Mouse (Mus musculus) right cerebral cortex, postnatal 14 days (tissue): ENCODE data around the gene Smarca2.

Experiments
- DNase-seq: peaks from one replicate; pipeline ENCODE4 v3.0.0; 2022

Gene Smarca2

DNA sequence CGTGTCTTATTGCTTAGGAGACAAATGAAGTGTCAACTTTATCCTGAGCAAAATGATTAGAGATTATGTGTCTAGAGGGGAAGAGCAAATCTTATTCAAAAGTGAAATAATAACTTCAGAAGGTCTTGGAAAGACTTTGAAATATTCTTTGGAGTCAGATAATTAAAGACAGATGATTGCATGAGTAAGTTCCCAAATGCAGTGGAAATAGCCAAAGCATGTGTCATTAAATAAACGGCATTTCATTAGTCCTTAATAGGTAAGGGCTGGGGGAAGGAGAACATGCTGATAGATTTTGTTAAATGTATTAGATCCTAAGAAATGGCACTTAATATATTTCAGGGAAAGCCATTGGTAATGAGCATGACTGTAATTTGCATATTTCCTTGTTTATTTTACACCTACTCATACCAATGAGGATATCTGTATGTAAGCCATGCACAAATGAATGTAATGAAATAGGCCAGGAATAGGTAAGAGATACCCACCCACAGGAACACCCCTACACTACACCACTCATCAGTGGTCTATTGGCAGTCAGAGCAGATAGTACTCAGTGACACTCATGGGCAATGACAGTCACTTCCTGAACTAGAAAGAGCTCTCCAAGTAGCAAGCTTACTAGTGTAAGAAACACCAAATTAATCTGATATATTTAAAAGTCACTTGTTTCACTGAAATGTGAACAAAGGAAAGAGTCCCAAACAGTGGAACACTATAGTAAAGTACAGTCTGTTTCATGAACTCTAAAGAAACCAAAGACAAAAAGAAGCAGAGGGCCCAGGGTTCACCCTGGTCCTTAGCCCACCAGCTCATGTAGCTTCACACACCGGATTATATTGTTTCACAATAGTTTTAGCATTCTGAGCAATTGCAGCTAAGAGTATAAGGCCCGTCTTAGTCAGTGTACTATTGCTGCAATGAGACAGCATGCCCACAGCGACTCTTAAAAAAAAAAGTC, 185.8 kb downstream of the Smarca2 start:
- no peak for DNase-seq

DNA sequence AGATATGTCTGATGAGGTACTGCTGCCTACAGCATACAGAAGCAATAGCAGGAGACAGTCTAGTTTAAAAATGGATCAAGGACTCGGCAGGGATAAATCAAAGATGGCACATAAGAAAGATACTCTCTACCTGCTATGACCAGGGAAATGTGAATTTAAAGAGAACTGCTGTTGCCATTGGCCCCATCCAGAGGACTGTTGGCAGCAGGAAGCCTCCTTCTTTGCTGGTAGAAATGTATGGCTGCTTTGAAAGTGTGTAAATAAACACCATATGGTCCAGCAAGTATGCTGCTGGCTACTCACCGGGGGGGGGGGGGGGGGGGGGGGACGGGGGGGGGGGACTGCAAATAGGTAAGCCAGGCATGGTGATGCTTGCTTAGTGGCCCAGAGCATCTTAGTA, 189.5 kb downstream of the Smarca2 start:
- DNase-seq, result no peak

DNA sequence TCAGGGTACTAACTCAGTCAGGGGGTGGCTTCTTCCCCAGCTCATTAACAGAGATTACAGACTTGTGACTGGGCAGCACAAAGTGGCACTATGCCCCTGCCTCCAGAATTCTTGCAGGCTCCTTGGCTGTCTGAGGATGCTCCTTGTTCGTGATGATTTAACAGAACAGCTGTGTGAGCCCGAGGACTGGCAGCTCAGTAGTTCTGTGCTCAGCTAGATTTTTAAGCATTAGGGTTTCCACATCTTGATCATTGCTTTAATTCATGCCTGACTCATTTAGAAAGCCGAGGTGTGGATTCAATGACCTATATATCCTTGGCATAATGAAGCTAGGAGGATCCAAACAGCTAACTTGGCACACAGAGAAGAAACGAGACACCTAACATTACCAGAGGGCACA, 191.2 kb downstream of the Smarca2 start:
- no peak for DNase-seq

DNA sequence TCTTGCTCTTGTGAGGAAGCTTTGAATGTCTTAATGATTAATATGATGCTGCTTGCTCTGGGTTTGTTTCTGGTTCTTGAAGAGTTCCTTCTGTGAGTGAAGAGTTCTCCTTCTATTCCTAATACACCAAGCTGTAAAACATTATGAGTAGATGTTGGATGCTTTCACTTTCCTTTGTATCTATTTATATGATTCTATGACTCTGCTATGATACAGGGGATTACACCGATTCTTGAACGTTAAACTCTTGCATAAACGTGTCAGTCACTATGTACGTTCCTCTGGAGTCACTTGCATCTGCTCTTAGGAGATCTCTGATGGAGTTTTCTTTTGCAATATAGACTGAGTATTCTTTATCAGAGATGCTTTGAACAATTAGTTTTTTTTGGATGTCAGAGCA, 199.6 kb downstream of the Smarca2 start:
- DNase-seq, result no peak

DNA sequence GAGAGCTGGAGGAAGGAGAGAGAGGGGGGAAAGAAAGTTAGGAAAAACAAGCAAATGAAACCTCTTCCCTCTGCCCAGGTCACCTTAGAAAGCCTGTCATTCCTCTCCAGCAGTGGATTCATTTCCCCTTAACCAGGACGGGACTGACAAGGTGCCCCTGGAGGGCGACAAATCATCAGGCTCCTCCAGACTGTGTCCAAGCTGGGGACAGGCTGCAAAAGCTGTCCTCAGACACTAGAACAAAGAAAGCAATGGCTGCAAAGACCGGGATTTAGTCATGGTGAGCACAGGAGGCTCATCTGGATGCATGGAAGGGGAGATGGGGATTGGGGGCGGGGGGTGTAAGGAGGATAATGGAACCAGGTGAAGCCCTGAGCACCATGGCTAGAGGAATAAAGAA, 209.8 kb downstream of the Smarca2 start:
- DNase-seq, result no peak

DNA sequence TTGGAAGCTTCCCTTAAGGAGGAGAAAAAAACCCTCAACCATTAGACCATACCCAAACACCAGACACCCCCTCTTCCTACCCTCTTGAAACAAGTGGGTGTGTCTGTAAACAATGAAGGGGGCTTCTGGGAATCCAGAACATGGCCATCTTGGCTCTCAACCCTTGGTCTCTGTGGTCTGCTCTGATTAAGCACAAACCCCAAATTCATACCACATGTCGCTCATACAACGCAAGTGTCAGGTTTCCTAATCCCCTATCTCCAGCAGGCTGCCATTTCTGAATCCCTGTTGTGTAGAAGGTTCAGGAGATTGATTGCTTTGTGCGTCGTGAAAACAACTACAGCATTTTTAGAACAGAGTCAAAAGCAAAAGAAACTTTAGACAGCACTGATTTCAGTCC, 213.1 kb downstream of the Smarca2 start:
- no peak for DNase-seq
